Mouse (Mus musculus): Measurements from ENCODE around the gene Inpp5b.

DNA sequence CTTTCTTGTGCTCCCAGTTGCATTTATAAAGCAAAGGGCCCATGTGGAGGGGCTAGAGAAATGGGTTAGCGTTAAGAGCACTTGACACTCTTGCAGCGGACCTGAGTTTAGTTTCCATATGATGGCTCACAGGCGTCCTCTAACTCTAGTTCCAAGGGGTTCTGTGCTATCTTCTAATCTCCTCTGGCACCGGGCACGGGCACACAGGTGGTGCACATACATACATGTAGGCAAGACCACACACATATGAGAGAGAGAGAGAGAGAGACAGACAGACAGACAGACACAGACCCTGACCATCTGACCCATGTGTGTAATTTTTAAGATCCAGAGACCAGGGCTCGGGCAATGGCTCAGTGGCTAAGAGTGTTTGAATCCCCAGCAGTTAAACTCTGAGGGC lies 32.3 kb downstream of the Inpp5b start:
- TF ChIP-seq GATA1 (IDR thresholded peaks at IDR 0.05; ENCODE audit: low read length) (no peak), TAL1 (IDR thresholded peaks at IDR 0.05; ENCODE audit: low read length) (no peak)
